Mouse (Mus musculus) bone marrow macrophage, adult 2 months (primary cell): ENCODE results near the gene Cln6.

Source experiments
- CTCF ChIP-seq: IDR thresholded peaks from 2 replicates; pipeline ENCODE4 v1.5.1; 2012; ENCODE audit warnings: low read depth, mild to moderate bottlenecking, low read length, moderate library complexity
- POLR2A ChIP-seq: IDR thresholded peaks from 2 replicates; pipeline ENCODE4 v1.6.1; 2012; ENCODE audit warnings: mild to moderate bottlenecking, low read depth, low read length, borderline replicate concordance

DNA sequence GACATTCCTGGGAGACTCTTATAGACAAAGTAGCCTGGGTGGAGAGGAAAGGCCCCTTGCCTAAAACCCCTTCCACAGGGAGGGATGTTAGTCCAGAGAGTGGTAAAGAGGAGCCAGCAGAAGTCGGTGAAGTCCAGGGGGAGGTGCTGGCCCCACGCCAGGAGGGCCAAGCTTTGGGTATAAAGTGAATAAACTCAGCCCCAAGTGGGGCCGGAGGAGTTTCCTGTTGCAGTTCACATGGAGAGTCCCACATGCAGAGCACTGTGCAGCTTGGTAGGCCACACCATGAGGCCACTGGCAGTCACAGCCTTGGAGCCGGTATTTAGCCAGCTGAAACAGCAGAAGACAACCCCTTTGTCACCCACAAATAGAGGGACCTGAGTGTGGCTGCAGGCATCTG, 15.9 kb downstream of the Cln6 start:
- no peak for TF ChIP-seq POLR2A
- TF ChIP-seq CTCF: no peak
